Mouse (Mus musculus): Measurements from ENCODE around the gene Kdelc2. TPM values are rescaled to one million over a fixed set of nuclear protein-coding genes. Genes with fewer than 3 reads are reported as not detected.

Gene Kdelc2
- polyA plus RNA-seq, 3 experiments from 2014 or later, result 1.6 to 2.2 (median 2.1) TPM

GRCm38 (mm10) chr9:53387431-53387830, 3.6 kb downstream of the Kdelc2 start:
- ATAC-seq, result no peak

- ATAC-seq, result no peak
Observed at GRCm38 (mm10) chr9:53389109-53389508, 5.3 kb downstream of the Kdelc2 start.

GRCm38 (mm10) chr9:53390136-53390535, 6.3 kb downstream of the Kdelc2 start:
- ATAC-seq, result no peak

- peak; percentile 47 for ATAC-seq
Observed at GRCm38 (mm10) chr9:53397685-53398387, 14.0 kb downstream of the Kdelc2 start.

GRCm38 (mm10) chr9:53398388-53398700, 14.5 kb downstream of the Kdelc2 start:
- peak; percentile 89 for ATAC-seq

- ATAC-seq, result no peak
Observed at GRCm38 (mm10) chr9:53399537-53399936, 15.7 kb downstream of the Kdelc2 start.

- ATAC-seq, result no peak
Observed at GRCm38 (mm10) chr9:53400696-53401095, 16.9 kb downstream of the Kdelc2 start.

GRCm38 (mm10) chr9:53401146-53401545, 17.3 kb downstream of the Kdelc2 start:
- ATAC-seq, result no peak

GRCm38 (mm10) chr9:53402291-53402711, 18.5 kb downstream of the Kdelc2 start, which contains the start of gene 4930550C14Rik:
TSS of gene 4930550C14Rik (plus strand) at chr9:53402325.
- no peak for ATAC-seq

GRCm38 (mm10) chr9:53402991-53403390, 19.2 kb downstream of the Kdelc2 start:
- no peak for ATAC-seq

- no peak for ATAC-seq
Observed at GRCm38 (mm10) chr9:53404050-53404752, 20.4 kb downstream of the Kdelc2 start.

- peak; percentile 100 for ATAC-seq
Observed at GRCm38 (mm10) chr9:53404753-53405722, 21.2 kb downstream of the Kdelc2 start.

GRCm38 (mm10) chr9:53408548-53408947, 24.7 kb downstream of the Kdelc2 start:
- ATAC-seq, result no peak

- no peak for ATAC-seq
Observed at GRCm38 (mm10) chr9:53408953-53409361, 25.1 kb downstream of the Kdelc2 start.

GRCm38 (mm10) chr9:53409427-53409826, 25.6 kb downstream of the Kdelc2 start:
- ATAC-seq, result no peak

GRCm38 (mm10) chr9:53422133-53422896, 38.5 kb downstream of the Kdelc2 start:
- ATAC-seq, result no peak

GRCm38 (mm10) chr9:53426726-53427125, 42.9 kb downstream of the Kdelc2 start:
- no peak for ATAC-seq

GRCm38 (mm10) chr9:53427638-53428037, 43.8 kb downstream of the Kdelc2 start:
- no peak for ATAC-seq

GRCm38 (mm10) chr9:53435830-53436570, 52.2 kb downstream of the Kdelc2 start:
- no peak for ATAC-seq

- ATAC-seq, result no peak
Observed at GRCm38 (mm10) chr9:53450609-53451008, 66.8 kb downstream of the Kdelc2 start.
